Mouse (Mus musculus) right cerebral cortex, postnatal 10 days (tissue): Measurements from ENCODE around the gene Pik3cg.

Experiments used
- DNase-seq, 2 experiments: peaks; one replicate each; pipeline ENCODE4 v3.0.0; 2021; ENCODE audit warnings: low spot score in 2 of 2

The Pik3cg gene

GRCm38 (mm10) chr12:32143151-32143550, 65.3 kb downstream of the Pik3cg start:
- no peak for DNase-seq

- DNase-seq, result no peak
Observed at GRCm38 (mm10) chr12:32141766-32142165, 66.7 kb downstream of the Pik3cg start.

GRCm38 (mm10) chr12:32138831-32139230, 69.6 kb downstream of the Pik3cg start:
- no peak for DNase-seq

- no peak for DNase-seq
Observed at GRCm38 (mm10) chr12:32138362-32138761, 70.1 kb downstream of the Pik3cg start.

- no peak for DNase-seq
Observed at GRCm38 (mm10) chr12:32137542-32137941, 70.9 kb downstream of the Pik3cg start.

GRCm38 (mm10) chr12:32127599-32128507, 80.6 kb downstream of the Pik3cg start:
- DNase-seq, result no peak

GRCm38 (mm10) chr12:32127158-32127557, 81.3 kb downstream of the Pik3cg start:
- DNase-seq, result no peak

GRCm38 (mm10) chr12:32124456-32124855, 84.0 kb downstream of the Pik3cg start:
- no peak for DNase-seq

- no peak for DNase-seq
Observed at GRCm38 (mm10) chr12:32124030-32124429, 84.4 kb downstream of the Pik3cg start.

GRCm38 (mm10) chr12:32123559-32123958, 84.9 kb downstream of the Pik3cg start:
- DNase-seq, result no peak
